Comparison of ENCODE assay signal across 8 mouse cellular contexts in the genomic region with DNA sequence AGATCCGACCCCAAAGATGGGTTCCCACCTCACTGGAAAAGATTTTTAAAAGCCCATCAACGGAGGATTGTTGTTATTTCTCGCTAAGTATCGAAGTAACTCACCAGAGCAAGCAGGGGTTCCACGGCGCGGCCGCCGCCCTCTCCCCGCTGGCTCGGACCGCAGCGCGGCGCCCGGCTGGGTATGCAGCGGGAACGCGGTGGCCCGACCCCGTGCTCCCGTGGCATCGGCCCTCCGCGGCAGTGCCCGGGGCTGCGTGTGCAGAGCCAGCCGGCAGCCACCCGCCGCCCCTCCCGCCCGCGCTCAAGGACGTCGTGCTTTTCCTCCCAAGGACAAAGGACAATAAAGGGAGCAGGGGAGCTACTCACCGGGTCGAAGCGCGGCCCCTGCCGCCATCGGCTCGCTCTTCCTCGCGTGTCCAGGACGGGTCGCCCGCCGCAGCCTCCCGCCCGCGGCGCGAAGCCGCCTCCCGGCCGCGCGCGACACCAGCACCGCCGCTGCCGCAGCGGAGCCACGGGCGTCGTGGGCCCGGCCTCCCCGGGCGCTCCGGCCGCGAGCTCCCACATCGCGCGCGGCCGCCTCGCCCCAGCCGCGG. TPM values are rescaled to one million over a fixed set of nuclear protein-coding genes. Genes with fewer than 3 reads are reported as not detected.
DNase-seq lines count a peak whose midpoint lies in the region; ATAC-seq and TF ChIP-seq lines count a peak whose summit lies in the region.

No protein-coding gene starts in this region.

- TF ChIP-seq CTCF in midbrain, postnatal 0 days (IDR thresholded peaks at IDR 0.05), result no peak

- peaks cover 27% of the 10 kb centered on the region for H3K36me3 ChIP-seq in forebrain, embryonic 10.5 days (replicated peaks)
- no peaks in the 10 kb centered on the region for H3K36me3 ChIP-seq in hindbrain, embryonic 13.5 days
- no peaks in the 10 kb centered on the region for H3K36me3 ChIP-seq in limb, embryonic 11.5 days (ENCODE audit: control insufficient read depth, insufficient read depth, low read length)
- H3K36me3 ChIP-seq in midbrain, postnatal 0 days (ENCODE audit: insufficient read depth, low read length), result no peaks in the 10 kb centered on the region

- H3K27me3 ChIP-seq in forebrain, embryonic 10.5 days (ENCODE audit: poor library complexity, severe bottlenecking), result no peaks in the 10 kb centered on the region
- H3K27me3 ChIP-seq in hindbrain, embryonic 13.5 days, result no peaks in the 10 kb centered on the region
- H3K27me3 ChIP-seq in limb, embryonic 11.5 days (ENCODE audit: control insufficient read depth, insufficient read depth, low read length), result no peaks in the 10 kb centered on the region
- H3K27me3 ChIP-seq in midbrain, postnatal 0 days (ENCODE audit: insufficient read depth, low read length), result no peaks in the 10 kb centered on the region

- ATAC-seq in hindbrain, embryonic 13.5 days (ENCODE audit: low FRiP score), result peak; percentile 11
- ATAC-seq in limb, embryonic 11.5 days (ENCODE audit: insufficient number of reproducible peaks, low FRiP score, low TSS enrichment, low read depth), result no peak
- ATAC-seq in midbrain, postnatal 0 days (ENCODE audit: low FRiP score), result peak; percentile 24

- peak overlapping the region; percentile 99 for H3K4me3 ChIP-seq in forebrain, embryonic 10.5 days
- peak overlapping the region; percentile 100 for H3K4me3 ChIP-seq in hindbrain, embryonic 13.5 days
- peak overlapping the region; percentile 100 for H3K4me3 ChIP-seq in limb, embryonic 11.5 days (ENCODE audit: low read depth, low read length)
- peak overlapping the region; percentile 100 for H3K4me3 ChIP-seq in midbrain, postnatal 0 days (ENCODE audit: low read depth, low read length)

- under 1% methylated on average over 79 of the region's 80 CpGs for WGBS in forebrain, embryonic 10.5 days
- WGBS in hindbrain, embryonic 13.5 days, result under 1% methylated on average over 58 of the region's 80 CpGs
- WGBS in limb, embryonic 11.5 days, result under 1% methylated on average over 68 of the region's 80 CpGs
- WGBS in midbrain, postnatal 0 days, result under 1% methylated on average over 69 of the region's 80 CpGs

- H3K4me1 ChIP-seq in forebrain, embryonic 10.5 days, result peaks cover 43% of the 10 kb centered on the region
- peaks cover 13% of the 10 kb centered on the region for H3K4me1 ChIP-seq in hindbrain, embryonic 13.5 days (replicated peaks)
- H3K4me1 ChIP-seq in limb, embryonic 11.5 days (ENCODE audit: control insufficient read depth, insufficient read depth, low read length), result 0 out of 2 replicates have a peak, but pooled peaks cover 5% of the 10 kb centered on the region
- peaks cover 5% of the 10 kb centered on the region; the same call in 1 of the 2 replicates for H3K4me1 ChIP-seq in midbrain, postnatal 0 days (ENCODE audit: insufficient read depth, low read length)

- peak overlapping the region; percentile 100 for H3K9ac ChIP-seq in hindbrain, embryonic 13.5 days
- peak overlapping the region; percentile 100 for H3K9ac ChIP-seq in limb, embryonic 11.5 days (ENCODE audit: low read length)
- H3K9ac ChIP-seq in midbrain, postnatal 0 days (replicated peaks; ENCODE audit: low read length, poor library complexity, severe bottlenecking), result peak overlapping the region; percentile 100

- peak overlapping the region; percentile 98 for H3K27ac ChIP-seq in forebrain, embryonic 10.5 days
- peak overlapping the region; percentile 100 for H3K27ac ChIP-seq in hindbrain, embryonic 13.5 days
- H3K27ac ChIP-seq in limb, embryonic 11.5 days (replicated peaks; ENCODE audit: low read depth, low read length), result peak overlapping the region; percentile 100
- peak overlapping the region; percentile 100 for H3K27ac ChIP-seq in midbrain, postnatal 0 days (ENCODE audit: low read depth, low read length)

- H3K4me2 ChIP-seq in hindbrain, embryonic 13.5 days, result peak overlapping the region; percentile 55; the same call in 1 of the 2 replicates
- peak overlapping the region; percentile 24 for H3K4me2 ChIP-seq in limb, embryonic 11.5 days (ENCODE audit: low read depth, severe bottlenecking)
- H3K4me2 ChIP-seq in midbrain, postnatal 0 days (ENCODE audit: low read depth, low read length, poor library complexity, severe bottlenecking), result peak overlapping the region; percentile 15; the same call in 1 of the 2 replicates

- H3K9me3 ChIP-seq in forebrain, embryonic 10.5 days, result no peaks in the 10 kb centered on the region
- no peaks in the 10 kb centered on the region for H3K9me3 ChIP-seq in hindbrain, embryonic 13.5 days
- H3K9me3 ChIP-seq in limb, embryonic 11.5 days (ENCODE audit: control insufficient read depth, low read length), result no peaks in the 10 kb centered on the region
- H3K9me3 ChIP-seq in midbrain, postnatal 0 days (ENCODE audit: low read length), result no peaks in the 10 kb centered on the region

- DNase-seq in heart, adult 11 months, result peak; percentile 97
- DNase-seq in heart, adult 8-10 months (ENCODE audit: low spot score), result no peak
- peak; percentile 48 to 61 for DNase-seq in adrenal gland, postnatal 4 days (ENCODE audit: low spot score in 2 of 2)
- peak; percentile 40 for DNase-seq in forebrain, embryonic 10.5 days (ENCODE audit: extremely low spot score, low spot score)
- DNase-seq in limb, embryonic 11.5 days (ENCODE audit: low spot score), result peak; percentile 65
- no peak for DNase-seq in midbrain, postnatal 0 days (ENCODE audit: low spot score)
- DNase-seq in thymus, adult 18-20 months, result peak; percentile 34 to 56

RNA-seq across cellular contexts. Expression of gene Chd2, which starts 16.1 kb away (rescaled TPM):
- 10 to 100 TPM; 37.2 to 45.8 (median 39.8) TPM for total RNA-seq in heart, adult 8-10 months (2022)
- 10 to 100 TPM; 63.5 to 69.1 TPM for total RNA-seq in adrenal gland, postnatal 4 days (2021)
- 45.1 and 45.7 TPM in 2 replicates for polyA plus RNA-seq in forebrain, embryonic 10.5 days (2016; fragmentation: Nextera tagmentation; extraction: Ambion mirVana)
- 44.7 and 53.5 TPM in 2 replicates for polyA plus RNA-seq in hindbrain, embryonic 13.5 days (2015; fragmentation: Nextera tagmentation; extraction: Ambion mirVana)
- polyA plus RNA-seq in limb, embryonic 11.5 days (2014; fragmentation: Nextera tagmentation; extraction: Ambion mirVana), result 48.9 and 64.6 TPM in 2 replicates
- 34.0 and 34.4 TPM in 2 replicates for total RNA-seq in midbrain, postnatal 0 days (2014; rRNA removed)
- polyA plus RNA-seq in midbrain, postnatal 0 days (2015; fragmentation: Nextera tagmentation; extraction: Ambion mirVana), result 33.2 and 43.8 TPM in 2 replicates

Comparison
In these comparisons a context has a peak if more than half of its experiments do, and no peak if none do; other contexts are left out.
1. DNase-seq: peak in heart, adult 11 months (single experiment), adrenal gland, postnatal 4 days (2 of 2), forebrain, embryonic 10.5 days (single experiment), limb, embryonic 11.5 days (single experiment) and thymus, adult 18-20 months (2 of 2); none in heart, adult 8-10 months (single experiment) and midbrain, postnatal 0 days (single experiment).
2. Peak in every context shown above with its lines, with median percentiles within 50 percentile points of each other: H3K27ac ChIP-seq, H3K4me3 ChIP-seq, H3K4me2 ChIP-seq and H3K9ac ChIP-seq.